Mouse (Mus musculus) left cerebral cortex, postnatal 36 days (tissue): ENCODE data around the gene Cyp2r1. TPM values are rescaled to one million over a fixed set of nuclear protein-coding genes. Genes with fewer than 3 reads are reported as not detected.
"Not testable (repeated sequence)": the region's sequence is repeated elsewhere in the genome, so short reads cannot be mapped to it uniquely, and the experiment has no call there.

Experiments
- DNase-seq, 2 experiments: peaks; one replicate each; pipeline ENCODE4 v3.0.0; 2021 to 2022; ENCODE audit warnings: low spot score in 2 of 2, mixed read lengths in 1 of 2
- intact Hi-C: fragments of 180-260 bp; cut with DNase I; formaldehyde crosslinking; loops from one replicate; pipeline ENCODE4 v1.15.1; 2025
- total RNA-seq, 2 experiments: library from RNA; stranded (reverse); gene quantifications; 2 replicates each; pipeline ENCODE4 v1.2.3; 2021

Cyp2r1 gene
- 1 to 10 TPM; 1.7 to 2.1 TPM for total RNA-seq

DNA sequence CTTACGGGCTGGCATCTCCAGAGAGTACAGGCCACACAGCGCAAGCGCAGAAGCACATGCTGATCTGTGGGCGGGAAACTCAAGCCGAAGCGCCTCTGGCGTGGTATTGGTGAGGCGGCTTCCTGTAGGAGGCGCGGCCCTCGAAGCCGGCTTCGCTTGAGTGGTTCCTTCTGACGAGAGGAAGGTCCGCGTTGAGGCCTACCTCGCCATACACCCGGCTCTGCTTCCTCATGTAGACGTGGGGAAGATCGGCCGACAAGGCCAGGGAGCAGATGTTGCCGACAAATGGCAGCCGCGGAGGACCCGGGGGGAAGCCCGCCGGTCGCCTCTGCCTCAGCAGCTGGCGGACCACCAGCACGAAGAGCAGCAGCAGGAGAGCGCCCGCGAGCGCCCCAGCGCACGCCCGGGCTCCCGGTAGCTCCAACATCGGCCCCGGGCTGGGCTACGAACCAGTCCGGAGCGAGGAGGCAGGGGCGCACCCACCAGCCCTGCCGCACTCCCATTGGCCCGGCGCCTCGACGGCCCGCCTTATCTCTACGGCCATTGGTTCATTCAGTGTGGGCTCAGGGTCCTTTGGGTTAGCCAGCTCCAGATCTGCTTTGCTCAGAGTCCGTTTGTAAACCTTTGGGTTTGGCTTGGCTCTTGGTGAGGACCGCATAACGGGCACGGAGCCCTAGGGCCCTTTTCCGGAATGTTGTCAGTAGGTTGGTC lies at the start of gene Cyp2r1:
Gene Cyp2r1, minus strand, starts transcription at position 442 of the 711 bp plus-strand sequence.
- peak; percentile 80 to 82 for DNase-seq
- intact Hi-C loops: no loop called here

DNA sequence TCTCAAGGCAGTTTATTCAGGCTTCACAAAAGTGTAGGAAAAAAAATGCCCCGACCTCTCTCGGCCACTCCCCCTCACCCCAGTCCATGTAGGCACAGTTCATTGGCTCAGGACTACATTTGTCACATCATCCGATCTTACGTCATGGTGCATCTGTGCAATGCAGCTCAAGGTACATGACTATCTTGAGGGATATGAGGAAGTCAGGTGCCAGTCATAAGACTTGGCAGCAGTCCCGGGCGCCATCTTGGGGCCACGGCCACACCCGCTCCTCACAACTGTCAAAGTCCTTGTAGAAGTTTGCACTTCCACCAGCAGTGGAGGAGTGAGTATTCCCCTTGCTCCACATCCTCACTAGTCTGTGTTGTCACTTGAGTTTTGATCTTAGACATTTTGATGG lies 31.6 kb upstream of the Cyp2r1 start:
- DNase-seq, intact Hi-C loops: not testable (repeated sequence)

DNA sequence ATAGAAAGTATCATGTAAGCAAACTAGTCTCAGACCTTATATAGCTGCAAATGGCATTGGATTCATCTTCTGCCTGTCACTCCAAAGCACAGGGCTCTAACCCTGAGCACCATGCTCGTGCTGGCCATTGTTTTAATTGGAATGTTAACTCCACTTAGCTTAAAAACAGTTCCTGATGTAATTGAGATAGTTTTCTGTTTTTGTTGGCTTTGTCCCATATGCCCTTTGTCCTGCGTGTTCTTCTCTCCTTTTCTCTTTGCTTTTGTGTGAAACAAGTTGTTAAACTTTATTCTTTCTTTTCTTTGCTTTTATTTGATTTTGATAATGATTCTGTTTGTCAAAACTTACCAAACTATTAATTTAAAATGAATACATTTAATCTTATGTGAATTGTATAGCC lies 19.7 kb upstream of the Cyp2r1 start:
- intact Hi-C loops: loop anchor here (5.0 kb wide), 2 partner anchors 95 to 150 kb away; no protein-coding TSS in a partner anchor
- DNase-seq: no peak

DNA sequence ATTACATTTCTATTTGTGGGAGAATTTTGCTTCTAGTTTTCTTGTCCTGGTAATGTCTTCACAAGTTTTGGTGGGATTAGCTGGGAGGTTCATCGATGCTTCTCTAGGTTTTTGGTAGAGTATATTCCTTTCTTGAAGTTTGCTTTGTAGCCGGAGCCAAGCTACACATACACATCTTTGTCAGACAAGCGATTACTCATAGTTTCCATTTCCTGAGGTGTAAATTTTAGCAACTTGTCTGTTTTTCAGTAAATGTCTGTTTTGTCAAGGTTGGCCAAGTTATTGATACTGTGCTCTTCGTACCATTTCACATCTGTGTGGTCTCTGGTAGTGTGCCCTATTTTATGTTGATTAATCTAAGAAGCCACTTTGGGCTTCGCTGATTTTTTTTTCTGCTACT lies 18.4 kb upstream of the Cyp2r1 start:
- intact Hi-C loops: loop anchor here (2.0 to 5.0 kb wide), 4 partner anchors 54 to 236 kb away; no protein-coding TSS in a partner anchor
- no peak for DNase-seq

DNA sequence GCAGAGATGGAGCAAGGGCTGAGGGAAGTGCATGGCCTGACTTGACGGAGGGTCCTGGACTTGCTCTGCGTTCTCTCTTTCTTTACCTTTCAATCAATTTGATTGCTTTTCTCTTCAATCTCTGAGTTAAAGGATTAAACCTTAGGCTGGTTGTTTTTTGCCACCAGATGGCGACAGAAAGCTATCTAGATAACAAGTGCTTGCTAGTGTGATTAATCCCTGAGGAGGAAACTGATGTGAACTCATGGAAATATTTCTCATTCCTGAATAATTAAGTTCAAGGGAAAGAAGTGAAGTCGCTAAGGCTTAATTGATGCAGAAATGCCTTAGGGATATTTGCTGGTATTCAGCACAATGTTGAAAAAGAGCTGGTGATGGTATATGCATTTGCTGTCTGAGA lies 17.7 kb upstream of the Cyp2r1 start:
- intact Hi-C loops: loop anchor here (2.0 to 5.0 kb wide), 4 partner anchors 54 to 236 kb away; no protein-coding TSS in a partner anchor
- peak in 1 of 2 experiments; percentile 24 for DNase-seq

DNA sequence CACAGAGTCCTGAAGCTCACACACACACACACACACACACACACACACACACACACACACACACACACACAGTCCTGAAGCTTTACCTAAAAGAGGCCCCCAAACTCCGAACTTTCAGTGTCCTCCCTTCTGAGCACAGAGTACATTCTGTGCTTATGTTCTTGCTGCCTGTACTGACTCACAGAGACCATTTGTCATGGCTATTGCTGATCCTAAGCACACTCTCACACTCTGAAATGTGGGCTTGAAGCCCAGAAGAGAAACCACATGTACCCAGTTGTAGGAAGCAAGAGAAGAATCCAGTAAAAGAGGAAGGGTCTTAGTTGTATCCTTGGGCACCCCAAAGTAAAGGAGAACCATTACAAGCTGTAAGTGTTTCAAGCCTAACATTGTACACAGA lies 14.9 kb upstream of the Cyp2r1 start:
- intact Hi-C loops: no loop called here
- DNase-seq: no peak

DNA sequence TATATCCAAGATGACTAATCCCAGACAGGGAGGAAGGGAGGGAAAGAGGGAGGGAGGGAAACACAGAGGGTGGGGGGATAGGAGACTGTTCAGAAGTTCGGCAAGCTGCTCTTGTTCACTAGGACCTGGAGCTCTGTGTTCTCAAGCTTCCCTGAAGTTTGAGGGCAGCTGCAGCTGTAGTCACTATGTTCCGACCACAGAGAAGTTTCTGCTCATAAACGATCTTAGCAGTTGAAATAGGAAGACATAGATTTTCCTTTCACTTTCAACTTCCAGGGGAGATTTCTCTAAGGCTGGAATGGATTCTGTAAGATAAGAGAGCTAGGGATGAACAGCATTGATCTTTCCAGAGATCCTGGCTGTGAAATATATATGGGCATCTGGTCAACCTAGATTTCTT lies 14.2 kb upstream of the Cyp2r1 start:
- intact Hi-C loops: no loop called here

DNA sequence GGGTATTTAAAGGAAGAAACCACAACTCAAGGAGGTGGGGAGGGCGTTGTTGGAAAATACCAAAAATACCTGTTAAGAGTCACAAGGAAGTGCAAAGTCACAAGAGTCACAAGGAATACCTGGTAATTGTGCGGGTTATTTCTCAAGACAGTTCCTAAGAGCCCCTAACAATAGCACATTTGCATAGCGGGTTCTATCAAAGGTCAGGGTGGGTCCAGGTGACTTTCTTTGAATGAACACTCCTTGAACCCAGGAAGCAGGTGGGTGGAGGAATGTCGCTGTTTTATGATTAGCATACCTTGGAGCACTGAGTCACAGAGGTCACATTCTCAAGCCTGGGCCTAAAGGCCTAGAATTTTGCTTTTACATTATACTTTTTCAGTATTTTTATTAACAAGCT lies 11.1 kb upstream of the Cyp2r1 start:
- intact Hi-C loops, DNase-seq: not testable (repeated sequence)

More for the DNA sequence above, 14.2 kb upstream of the Cyp2r1 start:
- DNase-seq: no peak

DNA sequence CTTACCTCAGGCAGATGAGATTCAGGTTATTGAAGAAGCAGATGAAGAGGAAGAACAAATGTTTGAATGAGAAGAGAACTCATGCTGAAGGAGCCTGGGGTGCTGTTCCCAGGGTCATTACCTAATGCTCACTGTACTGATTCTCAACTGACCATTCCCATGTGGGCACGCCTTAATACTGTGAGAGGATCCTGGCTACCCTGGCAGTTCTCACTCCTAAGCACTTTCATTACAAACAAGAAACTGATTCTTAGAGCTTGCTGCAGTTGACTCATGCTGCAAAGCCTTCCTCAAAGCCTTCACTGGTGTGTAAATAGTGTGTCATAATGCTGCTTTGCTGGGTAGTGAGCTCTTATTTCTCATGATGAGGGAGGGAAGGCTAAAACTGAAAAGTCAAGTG lies 26.6 kb downstream of the Cyp2r1 start:
- intact Hi-C loops: no loop called here
- DNase-seq: no peak

DNA sequence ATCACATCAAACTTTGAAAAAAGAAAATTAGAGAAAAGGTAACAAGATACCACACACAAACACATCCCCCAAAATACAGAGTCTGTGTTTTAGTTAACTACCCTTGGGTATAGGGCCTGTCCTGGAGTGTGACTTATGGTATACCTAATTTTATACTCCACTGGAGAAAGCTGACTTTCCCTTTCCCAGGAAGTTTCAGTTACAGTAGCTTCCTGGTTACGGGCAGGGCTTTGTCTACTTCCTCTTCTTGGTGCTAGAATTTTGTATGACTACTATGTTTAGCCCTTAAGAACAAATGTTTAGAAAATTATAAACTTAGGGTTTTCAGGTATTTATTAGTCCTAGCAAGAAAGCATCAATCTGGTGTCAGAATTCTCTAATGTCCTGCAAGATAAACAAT lies 36.5 kb downstream of the Cyp2r1 start:
- DNase-seq: no peak
- intact Hi-C loops: no loop called here

DNA sequence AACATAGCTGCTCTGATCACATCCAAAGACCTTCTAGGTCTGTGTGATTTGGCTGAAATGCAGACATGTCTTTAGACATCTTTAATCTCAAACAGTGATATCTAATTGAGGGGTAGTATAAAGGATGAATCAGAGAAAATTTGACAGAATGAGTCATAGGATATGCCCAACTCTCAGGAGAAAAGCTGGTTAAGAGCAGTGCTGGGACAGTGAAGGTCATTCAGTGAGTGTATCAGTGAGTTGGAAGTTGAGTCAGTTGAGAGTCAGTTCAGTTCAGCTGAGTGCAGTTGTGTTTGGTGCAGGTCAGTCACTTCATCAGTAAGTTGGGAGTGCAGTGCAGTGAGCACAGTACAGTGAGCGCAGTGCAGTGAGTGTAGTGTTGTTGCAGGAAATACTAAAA lies 42.6 kb downstream of the Cyp2r1 start:
- intact Hi-C loops: no loop called here
- DNase-seq: no peak

DNA sequence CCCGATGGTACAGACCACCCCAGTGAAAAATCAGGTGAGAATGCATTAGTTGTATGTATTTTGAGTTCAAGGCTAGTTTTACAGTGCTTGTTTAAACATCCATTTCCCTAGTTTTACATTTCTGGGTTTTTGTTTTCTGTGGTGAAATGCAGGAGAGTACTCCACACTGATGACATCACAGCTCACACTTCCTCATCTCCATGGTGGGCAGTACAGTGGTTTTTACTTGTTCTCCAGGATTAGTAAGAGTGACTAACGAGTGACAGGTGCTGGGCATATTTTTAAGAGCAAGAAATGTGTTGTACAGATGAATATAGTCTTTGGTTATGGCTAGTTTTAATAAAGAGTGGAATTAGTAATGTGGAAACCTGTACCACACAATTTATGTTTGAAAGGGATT lies 53.9 kb downstream of the Cyp2r1 start:
- DNase-seq: no peak
- intact Hi-C loops: no loop called here

Other genes starting within 250 kb of the Cyp2r1 start
- 1 to 10 TPM; 6.8 to 9.1 TPM for gene Pde3b, start 147.7 kb downstream of the Cyp2r1 start, total RNA-seq
- 1 to 10 TPM; 1.3 to 1.7 TPM for gene Calca, start 73.4 kb upstream of the Cyp2r1 start, total RNA-seq
- gene Calcb, start 155.7 kb upstream of the Cyp2r1 start, total RNA-seq: not detected
- gene Insc, start 180.7 kb upstream of the Cyp2r1 start, total RNA-seq: 1 to 10 TPM; 2.6 to 3.2 TPM